Mouse (Mus musculus) heart, embryonic 14.5 days (tissue): ENCODE data around the gene Cys1. TPM values are rescaled to one million over a fixed set of nuclear protein-coding genes. Genes with fewer than 3 reads are reported as not detected.

Source experiments
- ATAC-seq: fragments of 200-750 bp; cut with Nextera tagmentation; 2 replicates; pipeline ENCODE4 v1.8.0; 2017; ENCODE audit warnings: low read depth, moderate TSS enrichment; ENCODE audit not compliant: insufficient number of reproducible peaks, insufficient read depth, low FRiP score
- H3K27ac ChIP-seq, 2 experiments: fragments of 200-500 bp in 1 of 2; fragments of 300-500 bp in 1 of 2; sonication (generic) in 1 of 2; replicated peaks in 1 of 2; 2 replicates each; pipeline ENCODE4 v1.5.1; 2012 to 2014; ENCODE audit warnings: low read depth in 2 of 2, low read length in 2 of 2, control low read depth in 1 of 2, mild to moderate bottlenecking in 1 of 2, mixed read lengths in 1 of 2; ENCODE audit not compliant: control insufficient read depth in 1 of 2, insufficient read depth in 1 of 2
- H3K27me3 ChIP-seq: fragments of 300-500 bp; sonication (generic); 2 replicates; pipeline ENCODE4 v1.6.1; 2014; ENCODE audit warnings: mild to moderate bottlenecking, low read length, control low read depth; ENCODE audit not compliant: control insufficient read depth, insufficient read depth
- H3K36me3 ChIP-seq: fragments of 300-500 bp; sonication (generic); 2 replicates; pipeline ENCODE4 v1.6.1; 2014; ENCODE audit warnings: mild to moderate bottlenecking, control low read depth, low read length, mixed read lengths; ENCODE audit not compliant: control insufficient read depth, insufficient read depth
- H3K4me1 ChIP-seq, 2 experiments: fragments of 200-500 bp in 1 of 2; fragments of 300-500 bp in 1 of 2; sonication (generic) in 1 of 2; 2 replicates each; pipeline ENCODE4 v1.6.1; 2012 to 2014; ENCODE audit warnings: low read length in 2 of 2, control low read depth in 1 of 2, mixed read lengths in 1 of 2; ENCODE audit not compliant: control insufficient read depth in 2 of 2, insufficient read depth in 2 of 2
- H3K4me2 ChIP-seq: fragments of 300-500 bp; sonication (generic); 2 replicates; pipeline ENCODE4 v1.6.1; 2014; ENCODE audit warnings: mild to moderate bottlenecking, low read length
- H3K4me3 ChIP-seq, 2 experiments: fragments of 200-500 bp in 1 of 2; fragments of 300-500 bp in 1 of 2; sonication (generic) in 1 of 2; 2 replicates each; pipeline ENCODE4 v1.5.1; 2012 to 2014; ENCODE audit warnings: low read length in 2 of 2, mild to moderate bottlenecking in 2 of 2, control low read depth in 1 of 2, low read depth in 1 of 2, moderate library complexity in 1 of 2; ENCODE audit not compliant: control insufficient read depth in 1 of 2, insufficient read depth in 1 of 2
- H3K9ac ChIP-seq: fragments of 300-500 bp; sonication (generic); 2 replicates; pipeline ENCODE4 v1.6.1; 2014; ENCODE audit warnings: mild to moderate bottlenecking, low read length
- H3K9me3 ChIP-seq: fragments of 300-500 bp; sonication (generic); 2 replicates; pipeline ENCODE4 v1.6.1; 2016; ENCODE audit warnings: low read length, control low read depth; ENCODE audit not compliant: control insufficient read depth
- WGBS: fragments of 180-500 bp; shearing (Covaris S2); extraction: QIAGEN DNeasy Blood & Tissue Kit; methylation state at CpG from one replicate; pipeline ENCODE4 v1.1.7; 2014; 5-methylcytosine and 5-hydroxymethylcytosine counted together
- polyA plus RNA-seq: library from polyadenylated mRNA; unstranded; fragments of >200 nt; fragmentation: Nextera tagmentation; extraction: Ambion mirVana; gene quantifications from 2 replicates; pipeline ENCODE4 v1.2.1, GENCODE M21; 2014

Cys1 gene
- 0.91 and 1.2 TPM in 2 replicates for polyA plus RNA-seq

DNA sequence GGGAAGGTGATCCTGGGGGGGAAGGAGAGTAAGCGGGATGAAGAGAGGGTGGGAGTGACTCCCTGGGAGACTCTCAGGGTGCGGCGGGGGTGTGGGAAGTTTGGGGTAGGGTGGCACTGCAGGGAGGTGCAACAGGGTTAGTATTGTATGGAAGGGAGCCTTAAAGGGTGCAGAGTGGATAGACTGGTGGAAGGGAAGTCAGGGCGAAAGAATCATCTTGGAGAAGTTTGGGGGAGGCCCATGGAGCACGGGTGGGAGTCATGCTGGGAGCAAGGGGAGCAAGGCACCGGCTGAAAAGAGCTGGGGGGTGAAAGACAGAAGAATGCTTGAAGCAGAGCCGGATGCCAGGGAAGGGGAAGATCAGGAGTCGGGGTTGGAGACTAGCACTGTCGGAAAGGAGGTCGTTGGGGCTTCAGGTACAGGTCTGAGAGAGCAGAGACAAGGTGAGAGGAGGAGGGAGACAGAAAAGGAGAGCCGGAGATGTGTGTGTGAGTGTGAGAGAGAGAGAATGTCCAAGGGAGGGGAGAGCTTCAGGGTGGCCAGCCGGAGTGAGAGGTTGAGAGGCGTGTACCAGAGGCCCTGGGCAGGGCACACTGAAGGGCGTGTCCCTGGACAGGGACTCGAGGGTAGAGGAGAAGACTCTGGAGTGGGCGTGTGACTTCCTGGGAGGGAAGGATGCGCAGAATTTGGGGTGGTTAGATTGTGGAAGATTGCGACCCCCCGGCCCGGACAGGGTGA, at the start of gene Cys1:
Gene Cys1, minus strand, starts transcription at position 528 of the 738 bp plus-strand sequence.
- Histone ChIP-seq H3K9ac (peak within 1 kb of the TSS; percentile 73), H3K27ac (peak within 1 kb of the TSS; percentile 48 to 66; a peak in 3 of 4 replicates), H3K36me3 (no peaks in the 10 kb centered on the region), H3K9me3 (no peaks in the 10 kb centered on the region), H3K27me3 (peaks cover 27% of the 10 kb centered on the region), H3K4me3 (peak within 1 kb of the TSS; percentile 58 to 61), H3K4me2 (peak within 1 kb of the TSS; percentile 92), H3K4me1 (peaks cover 15 to 27% of the 10 kb centered on the region in 2 experiments)
- no peak for ATAC-seq
- 5% methylated on average over 20 of the region's 20 CpGs for WGBS

DNA sequence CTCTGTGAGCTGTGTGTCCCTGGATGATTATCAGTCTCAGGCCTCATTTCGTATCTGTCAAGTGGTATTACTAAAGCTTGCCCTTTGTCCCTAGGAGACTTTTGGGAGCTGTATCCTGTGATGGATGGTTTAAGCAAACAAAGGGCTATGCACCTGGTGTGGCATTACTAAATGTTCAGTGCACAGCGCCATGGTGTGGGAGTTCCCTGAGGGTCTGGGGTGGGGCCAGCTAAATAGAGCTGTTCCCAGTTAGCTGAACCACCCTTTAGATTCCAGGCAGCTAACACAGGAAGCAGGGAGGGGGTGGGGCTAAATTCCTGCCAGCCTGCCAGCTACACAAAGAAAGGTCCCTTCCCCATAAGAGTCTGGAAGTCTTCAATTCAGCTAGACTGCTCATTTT, 42.8 kb upstream of the Cys1 start:
- H3K4me3 ChIP-seq = no peak overlapping the region
- H3K9ac ChIP-seq = no peak overlapping the region
- no peaks in the 10 kb centered on the region for H3K27me3 ChIP-seq
- peak overlapping the region; percentile 19 to 59 for H3K27ac ChIP-seq
- H3K4me2 ChIP-seq = peak overlapping the region; percentile 39
- peak; percentile 83 for ATAC-seq
- H3K4me1 ChIP-seq = peaks cover 8 to 10% of the 10 kb centered on the region in 2 experiments
- WGBS = 8% methylated on average over 2 of the region's 2 CpGs
- H3K36me3 ChIP-seq = no peaks in the 10 kb centered on the region
- 0 out of 2 replicates have a peak, but pooled peaks cover 5% of the 10 kb centered on the region for H3K9me3 ChIP-seq

DNA sequence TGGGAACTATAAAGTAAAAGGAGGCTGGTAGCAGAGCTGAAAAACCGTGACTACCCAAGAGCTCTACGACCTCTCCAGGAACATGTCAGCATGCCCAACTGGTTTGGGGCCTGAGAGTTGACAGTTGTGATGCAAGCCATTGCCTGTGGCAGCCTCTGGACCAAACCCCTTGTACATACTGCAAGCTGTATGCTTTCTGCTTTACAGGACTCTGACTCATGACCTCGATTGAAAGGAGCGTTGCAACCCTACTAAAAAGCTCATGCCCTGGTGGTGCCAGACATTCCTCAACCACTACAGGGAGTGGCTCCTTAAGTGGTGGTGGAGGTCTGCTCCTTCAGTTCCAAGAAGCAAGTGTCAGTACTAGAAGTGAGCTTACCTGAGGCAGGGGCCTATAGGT, 42.2 kb upstream of the Cys1 start:
- Histone ChIP-seq H3K4me3 (no peak overlapping the region), H3K9me3 (no peaks in the 10 kb centered on the region), H3K4me1 (peaks cover 8 to 12% of the 10 kb centered on the region in 2 experiments), H3K36me3 (no peaks in the 10 kb centered on the region), H3K27me3 (no peaks in the 10 kb centered on the region), H3K4me2 (no peak overlapping the region; the same call in 1 of the 2 replicates), H3K9ac (no peak overlapping the region; the same call in 1 of the 2 replicates), H3K27ac (peak overlapping the region; percentile 19 to 59)
- no peak for ATAC-seq
- WGBS = 17% methylated on average over 4 of the region's 4 CpGs

DNA sequence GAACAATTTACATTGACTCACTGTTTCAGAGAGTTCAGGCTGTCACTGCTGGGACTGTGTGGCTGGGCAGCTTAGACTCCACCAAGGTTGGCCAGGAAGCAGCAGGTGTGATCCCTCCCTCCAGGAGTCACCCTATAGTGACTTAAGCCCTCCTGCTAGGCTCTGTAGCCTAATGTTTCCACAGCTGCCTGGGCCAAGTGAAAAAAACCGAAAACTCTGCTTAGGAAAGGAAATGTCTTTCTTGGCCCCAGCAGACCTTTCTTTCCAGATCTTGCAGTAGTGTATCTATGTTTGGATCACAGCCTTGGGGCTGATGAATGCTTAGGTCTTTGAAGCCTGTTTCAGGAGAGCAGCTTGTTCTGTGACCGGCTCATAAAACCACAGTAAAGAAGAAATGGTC, 41.8 kb upstream of the Cys1 start:
- peak; percentile 35; the same call in 1 of the 2 replicates for ATAC-seq

DNA sequence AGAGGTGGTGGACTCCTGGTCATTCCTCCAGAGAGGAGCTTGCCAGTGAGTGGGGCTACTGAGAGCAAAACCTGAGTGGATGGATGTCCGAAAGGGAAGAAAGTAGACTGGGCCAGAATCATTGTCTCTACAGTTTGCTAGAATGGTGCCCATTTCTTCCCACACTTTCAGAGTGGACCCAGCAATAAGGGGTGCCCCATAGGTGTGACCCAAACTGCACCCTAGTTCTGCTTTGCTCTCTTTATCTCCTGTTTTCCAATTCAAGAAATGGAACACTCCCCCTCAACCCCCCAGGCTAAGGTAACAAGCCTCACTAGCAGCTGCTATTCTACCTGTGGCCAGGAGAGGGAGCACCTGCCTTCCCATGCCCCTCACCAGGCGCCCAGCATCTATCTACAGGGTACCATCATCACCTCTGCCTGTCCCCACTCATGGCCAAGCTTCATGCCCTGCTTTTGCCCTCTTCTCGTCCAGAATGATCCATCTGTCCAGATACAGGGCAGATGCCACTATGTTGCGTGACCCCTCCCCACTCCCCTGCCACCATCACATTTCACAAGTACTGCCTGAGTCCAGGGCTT, 35.2 kb upstream of the Cys1 start:
- H3K4me3 ChIP-seq = no peak overlapping the region
- no peaks in the 10 kb centered on the region for H3K9me3 ChIP-seq
- H3K4me2 ChIP-seq = no peak overlapping the region
- WGBS = 43% methylated on average over 4 of the region's 4 CpGs
- no peaks in the 10 kb centered on the region for H3K27me3 ChIP-seq
- no peak overlapping the region for H3K27ac ChIP-seq
- peaks cover 4 to 5% of the 10 kb centered on the region in 2 experiments; a peak in 2 of 4 replicates for H3K4me1 ChIP-seq
- peaks cover 26% of the 10 kb centered on the region for H3K36me3 ChIP-seq
- H3K9ac ChIP-seq = no peak overlapping the region
- ATAC-seq = no peak

More for the DNA sequence above, 41.8 kb upstream of the Cys1 start:
- H3K9me3 ChIP-seq = no peaks in the 10 kb centered on the region
- H3K4me1 ChIP-seq = peaks cover 8 to 12% of the 10 kb centered on the region in 2 experiments
- peak overlapping the region in 1 of 2 experiments; percentile 19; a peak in 2 of 4 replicates for H3K27ac ChIP-seq
- H3K27me3 ChIP-seq = no peaks in the 10 kb centered on the region
- WGBS = 42% methylated on average over 2 of the region's 2 CpGs
- H3K4me3 ChIP-seq = no peak overlapping the region
- no peak overlapping the region for H3K4me2 ChIP-seq
- H3K36me3 ChIP-seq = no peaks in the 10 kb centered on the region
- no peak overlapping the region; the same call in 1 of the 2 replicates for H3K9ac ChIP-seq

DNA sequence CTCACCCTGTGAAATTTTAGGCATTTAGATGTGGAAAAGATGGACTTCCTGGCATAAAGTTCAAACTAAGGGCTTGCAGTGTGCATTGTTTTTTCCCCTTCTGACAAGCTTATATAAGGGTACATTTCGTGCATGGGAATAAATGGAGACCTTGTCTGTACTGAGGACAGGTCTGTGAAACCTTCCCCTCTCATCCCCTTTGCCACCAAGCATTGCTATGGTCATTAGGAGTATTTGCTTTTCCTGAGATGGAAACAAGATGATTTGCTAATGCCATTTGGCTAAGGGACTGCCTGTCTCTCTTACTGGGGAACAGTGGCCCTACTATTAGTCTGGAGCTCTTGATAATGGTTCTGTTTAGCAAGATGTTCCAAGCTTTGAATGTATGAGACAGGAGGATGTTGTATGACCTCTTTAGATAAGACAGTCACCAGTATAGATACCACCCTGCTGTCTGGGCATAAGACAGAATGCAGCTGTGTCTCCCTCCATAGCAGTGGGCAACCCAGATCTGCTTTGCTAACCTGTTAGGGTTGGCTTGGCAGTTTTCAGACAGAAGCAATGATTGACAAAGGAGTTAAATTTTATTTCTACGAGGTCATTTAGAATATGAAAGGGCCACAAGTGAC, 33.8 kb upstream of the Cys1 start:
- H3K9me3 ChIP-seq = no peaks in the 10 kb centered on the region
- no peak overlapping the region for H3K27ac ChIP-seq
- H3K4me2 ChIP-seq = no peak overlapping the region
- 54% methylated on average over 2 of the region's 2 CpGs for WGBS
- no peak overlapping the region for H3K9ac ChIP-seq
- ATAC-seq = no peak
- peaks cover 40% of the 10 kb centered on the region for H3K36me3 ChIP-seq
- no peak overlapping the region for H3K4me3 ChIP-seq
- peaks cover 10 to 18% of the 10 kb centered on the region in 2 experiments; a peak in 3 of 4 replicates for H3K4me1 ChIP-seq
- no peaks in the 10 kb centered on the region for H3K27me3 ChIP-seq

DNA sequence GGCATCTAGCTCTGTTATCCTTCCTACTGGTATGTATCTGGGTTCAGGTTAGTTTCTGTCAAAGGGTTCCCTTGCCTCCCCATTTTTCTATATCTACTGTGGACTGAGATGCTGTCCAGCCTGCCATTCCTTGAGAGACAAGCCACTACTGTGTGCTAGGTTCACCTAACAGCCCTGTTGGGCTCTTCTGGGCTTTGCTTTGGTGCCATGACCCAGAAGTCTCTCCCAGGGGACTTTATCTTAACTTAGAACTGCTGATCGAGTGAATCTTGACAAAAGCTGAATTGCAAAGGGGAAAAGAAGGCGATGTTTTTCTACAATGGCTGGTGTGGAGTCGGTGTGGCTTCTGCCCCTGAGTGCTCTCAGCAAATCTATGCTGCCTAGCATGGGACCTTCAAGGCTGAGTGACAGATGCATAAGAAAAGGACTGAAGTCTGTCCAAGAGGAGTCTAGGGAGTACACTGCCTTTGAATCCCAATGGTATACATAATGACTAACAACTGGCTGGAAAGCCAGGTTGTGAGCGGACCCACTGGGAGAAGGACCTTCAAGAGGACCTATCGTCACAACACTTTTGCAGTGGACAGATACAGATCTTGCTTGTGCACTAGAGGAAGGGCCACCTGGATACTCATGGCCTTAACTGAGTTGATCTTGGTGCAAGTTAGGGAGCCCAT, 33.1 kb upstream of the Cys1 start:
- no peak for ATAC-seq
- no peak overlapping the region for H3K4me2 ChIP-seq
- 72% methylated on average over 5 of the region's 5 CpGs for WGBS

More for the DNA sequence above, 33.1 kb upstream of the Cys1 start:
- Histone ChIP-seq H3K27me3 (no peaks in the 10 kb centered on the region), H3K4me1 (peaks cover 10 to 22% of the 10 kb centered on the region in 2 experiments; a peak in 3 of 4 replicates), H3K9ac (no peak overlapping the region), H3K4me3 (no peak overlapping the region), H3K27ac (no peak overlapping the region), H3K36me3 (peaks cover 42% of the 10 kb centered on the region), H3K9me3 (no peaks in the 10 kb centered on the region)
